Mouse (Mus musculus) common myeloid progenitor, adult 5-6 weeks (primary cell): ENCODE measurements around the gene Chst10. TPM values are rescaled to one million over a fixed set of nuclear protein-coding genes. Genes with fewer than 3 reads are reported as not detected.

ENCODE experiments used
- ATAC-seq: replicated peaks from 2 replicates; pipeline ENCODE4 v1.8.0; 2016; ENCODE audit warnings: low read depth, mild to moderate bottlenecking, moderate TSS enrichment, inconsistent platforms; ENCODE audit not compliant: poor library complexity, severe bottlenecking
- total RNA-seq: library from RNA; stranded (forward); fragments of 200-1000, 187-1606 nt; gene quantifications from 2 replicates; pipeline ENCODE4 v1.2.3, GENCODE M21; 2017

The Chst10 gene
- total RNA-seq, 1 experiment from 2014 or later = 3.5 TPM

GRCm38 (mm10) chr1:38819691-38820090 is 78.3 kb downstream of the Chst10 start:
- no peak for ATAC-seq

- ATAC-seq = no peak
These were observed 80.3 kb downstream of the Chst10 start for GRCm38 (mm10) chr1:38817671-38818070.

- ATAC-seq = no peak
These were observed 80.7 kb downstream of the Chst10 start for GRCm38 (mm10) chr1:38817268-38817667.

- no peak for ATAC-seq
These were observed 81.7 kb downstream of the Chst10 start for GRCm38 (mm10) chr1:38816306-38816705.

Other genes starting within 250 kb of the Chst10 start
- 99.9 and 115 TPM in 2 replicates for gene Aff3, start 233.2 kb downstream of the Chst10 start, total RNA-seq
- 0.18 TPM in 1 of 2 replicates, not detected in the other for gene Lonrf2, start 61.5 kb downstream of the Chst10 start, total RNA-seq
- gene Nms, start 41.0 kb upstream of the Chst10 start, total RNA-seq = not detected in 2 replicates
- gene Pdcl3, start 87.4 kb upstream of the Chst10 start, total RNA-seq = 40.8 and 83.4 TPM in 2 replicates